Mouse (Mus musculus): ENCODE results near the gene Hemgn. TPM values are rescaled to one million over a fixed set of nuclear protein-coding genes. Genes with fewer than 3 reads are reported as not detected.

The Hemgn gene
- total and polyA plus RNA-seq, 3 experiments, result 11.8 to 19.9 TPM; not detected in 1

DNA sequence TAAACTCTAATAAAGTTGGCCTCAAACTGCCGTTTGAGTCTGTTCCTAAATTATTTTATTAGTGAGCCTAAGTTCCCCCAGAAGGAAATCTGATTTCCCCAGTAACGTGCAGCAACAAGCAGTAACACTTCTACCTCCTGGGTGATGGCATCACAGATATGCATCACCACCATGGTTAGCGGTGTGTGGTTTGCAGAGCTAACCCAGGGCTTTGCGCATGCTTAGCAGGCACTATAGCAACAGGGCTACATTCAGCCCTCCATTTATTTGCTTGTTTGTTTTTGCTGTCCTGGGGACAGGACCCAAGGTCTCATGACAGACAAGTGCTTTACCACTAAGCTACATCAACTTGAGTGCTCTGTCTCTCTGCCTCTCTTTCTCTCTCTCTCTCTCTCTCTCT lies 29.2 kb upstream of the Hemgn start:
- Histone ChIP-seq H3K79me2 (ENCODE audit: control insufficient read depth, insufficient read depth, low read length, poor library complexity) (no peaks in the 10 kb centered on the region), H3K9me3 (replicated peaks; ENCODE audit: insufficient read depth, low read length) (no peaks in the 10 kb centered on the region), H3K36me3 (ENCODE audit: control insufficient read depth in 1 of 2, insufficient read depth in 2 of 2, low read length in 2 of 2) (no peaks in the 10 kb centered on the region), H3K27me3 (ENCODE audit: control insufficient read depth in 1 of 2, insufficient read depth in 2 of 2, low read length in 2 of 2) (peaks cover 2 to 3% of the 10 kb centered on the region in 2 experiments; a peak in 2 of 4 replicates), H3K9ac (ENCODE audit: control insufficient read depth, low read depth, low read length, poor library complexity, severe bottlenecking) (no peak overlapping the region), H3K4me1 (ENCODE audit: control insufficient read depth in 1 of 2, insufficient read depth in 2 of 2, low read length in 2 of 2) (peaks cover 0 to 3% of the 10 kb centered on the region in 2 experiments; a peak in 2 of 4 replicates), H3K27ac (ENCODE audit: control insufficient read depth, low read depth, low read length) (no peak overlapping the region), H3K4me3 (ENCODE audit: control insufficient read depth in 1 of 2, insufficient read depth in 1 of 2, low read depth in 2 of 2, low read length in 2 of 2) (no peak overlapping the region)
- no peak for TF ChIP-seq JUND (IDR thresholded peaks at IDR 0.05; ENCODE audit: low read depth, low read length)
- TF ChIP-seq NRF1 (IDR thresholded peaks at IDR 0.05; ENCODE audit: insufficient read depth, low read depth, low read length, poor library complexity, severe bottlenecking), result peak; percentile 72
- TF ChIP-seq RCOR1 (IDR thresholded peaks at IDR 0.05; ENCODE audit: low read depth, low read length), result 0 out of 2 replicates have a peak, but pooled peaks have one; percentile 40
- 0 out of 4 replicates have a peak, but pooled peaks of 1 of the 2 experiments have one; percentile 13 for TF ChIP-seq EP300 (IDR thresholded peaks at IDR 0.05; ENCODE audit: low read depth in 1 of 2, low read length in 2 of 2)
- peak; percentile 54 for DNase-seq (ENCODE audit: low read depth, low spot score)

- H3K79me2 ChIP-seq (ENCODE audit: control insufficient read depth, insufficient read depth, low read length, poor library complexity), result no peaks in the 10 kb centered on the region
- H3K27ac ChIP-seq (ENCODE audit: control insufficient read depth, low read depth, low read length), result no peak overlapping the region
- no peak overlapping the region for H3K4me3 ChIP-seq (ENCODE audit: control insufficient read depth in 1 of 2, insufficient read depth in 1 of 2, low read depth in 2 of 2, low read length in 2 of 2)
- DNase-seq (ENCODE audit: low read depth, low spot score), result no peak
- H3K4me1 ChIP-seq (ENCODE audit: control insufficient read depth in 1 of 2, insufficient read depth in 2 of 2, low read length in 2 of 2), result no peaks in the 10 kb centered on the region
- no peaks in the 10 kb centered on the region for H3K36me3 ChIP-seq (ENCODE audit: control insufficient read depth in 1 of 2, insufficient read depth in 2 of 2, low read length in 2 of 2)
- no peaks in the 10 kb centered on the region for H3K9me3 ChIP-seq (replicated peaks; ENCODE audit: insufficient read depth, low read length)
- peaks cover 3 to 6% of the 10 kb centered on the region in 2 experiments; a peak in 3 of 4 replicates for H3K27me3 ChIP-seq (ENCODE audit: control insufficient read depth in 1 of 2, insufficient read depth in 2 of 2, low read length in 2 of 2)
- TF ChIP-seq EP300 (IDR thresholded peaks at IDR 0.05; ENCODE audit: low read depth in 1 of 2, low read length in 2 of 2), result no peak
- no peak for TF ChIP-seq KAT2A (conservative IDR thresholded peaks at IDR 0.05; ENCODE audit: low read depth, low read length)
- TF ChIP-seq NELFE (IDR thresholded peaks at IDR 0.05; ENCODE audit: low read depth, low read length), result no peak
- no peak for TF ChIP-seq ZC3H11A (IDR thresholded peaks at IDR 0.05; ENCODE audit: low read depth, low read length)
- no peak for TF ChIP-seq CHD2 (IDR thresholded peaks at IDR 0.05; ENCODE audit: low read length)
- no peak for TF ChIP-seq RAD21 (IDR thresholded peaks at IDR 0.05; ENCODE audit: low read depth, low read length)
- no peak for TF ChIP-seq JUND (IDR thresholded peaks at IDR 0.05; ENCODE audit: low read depth, low read length)
- TF ChIP-seq MEF2A (IDR thresholded peaks at IDR 0.05; ENCODE audit: extremely low read depth, insufficient replicate concordance, low read depth, low read length, poor library complexity, severe bottlenecking), result no peak
- no peak for TF ChIP-seq POLR2AphosphoS5 (IDR thresholded peaks at IDR 0.05; ENCODE audit: borderline replicate concordance, low read depth, low read length)
- no peak for TF ChIP-seq SMC3 (IDR thresholded peaks at IDR 0.05; ENCODE audit: low read depth, low read length)
- TF ChIP-seq MAZ (IDR thresholded peaks at IDR 0.05; ENCODE audit: low read depth, low read length), result no peak
- no peak for TF ChIP-seq TCF12 (IDR thresholded peaks at IDR 0.05; ENCODE audit: low read depth, low read length)
- H3K9ac ChIP-seq (ENCODE audit: control insufficient read depth, low read depth, low read length, poor library complexity, severe bottlenecking), result no peak overlapping the region
These were observed 19.2 kb upstream of the Hemgn start for GRCm38 (mm10) chr4:46432339-46433036.
